Mouse (Mus musculus) forebrain, embryonic 12.5 days (tissue): ENCODE measurements at regions not wholly inside any gene's neighbourhood (a gene's known extent, or its start where the extent isn't known, plus 50 kb on each side); places are given as distances from the start of the nearest gene placed in this dataset.
A peak's percentile ranks its signal among the peaks of the same experiment; 100 is the strongest.

Experiments
- ATAC-seq: fragments of 200-750 bp; cut with Nextera tagmentation; 2 replicates; pipeline ENCODE4 v1.8.0; 2017; ENCODE audit warnings: moderate TSS enrichment; ENCODE audit not compliant: low FRiP score
- H3K27ac ChIP-seq: fragments of 300-500 bp; sonication (generic); 2 replicates; pipeline ENCODE4 v1.5.1; 2016; ENCODE audit warnings: mild to moderate bottlenecking
- H3K27me3 ChIP-seq: fragments of 300-500 bp; sonication (generic); 2 replicates; pipeline ENCODE4 v1.6.1; 2016; ENCODE audit warnings: mild to moderate bottlenecking
- H3K36me3 ChIP-seq: fragments of 300-500 bp; sonication (generic); replicated peaks from 2 replicates; pipeline ENCODE4 v1.6.1; 2016; ENCODE audit warnings: mild to moderate bottlenecking
- H3K4me1 ChIP-seq: fragments of 300-500 bp; sonication (generic); 2 replicates; pipeline ENCODE4 v1.6.1; 2016
- H3K4me2 ChIP-seq: fragments of 300-500 bp; sonication (generic); 2 replicates; pipeline ENCODE4 v1.6.1; 2016; ENCODE audit warnings: mild to moderate bottlenecking, moderate library complexity
- H3K4me3 ChIP-seq: fragments of 300-500 bp; sonication (generic); replicated peaks from 2 replicates; pipeline ENCODE4 v1.5.1; 2016; ENCODE audit warnings: mild to moderate bottlenecking
- H3K9ac ChIP-seq: fragments of 300-500 bp; sonication (generic); 2 replicates; pipeline ENCODE4 v1.6.1; 2016; ENCODE audit warnings: mild to moderate bottlenecking
- H3K9me3 ChIP-seq: fragments of 300-500 bp; sonication (generic); 2 replicates; pipeline ENCODE4 v1.6.1; 2016
- WGBS: fragments of 180-500 bp; shearing (Covaris S2); methylation state at CpG from one replicate; pipeline ENCODE4 v1.1.7; 2016; 5-methylcytosine and 5-hydroxymethylcytosine counted together

DNA sequence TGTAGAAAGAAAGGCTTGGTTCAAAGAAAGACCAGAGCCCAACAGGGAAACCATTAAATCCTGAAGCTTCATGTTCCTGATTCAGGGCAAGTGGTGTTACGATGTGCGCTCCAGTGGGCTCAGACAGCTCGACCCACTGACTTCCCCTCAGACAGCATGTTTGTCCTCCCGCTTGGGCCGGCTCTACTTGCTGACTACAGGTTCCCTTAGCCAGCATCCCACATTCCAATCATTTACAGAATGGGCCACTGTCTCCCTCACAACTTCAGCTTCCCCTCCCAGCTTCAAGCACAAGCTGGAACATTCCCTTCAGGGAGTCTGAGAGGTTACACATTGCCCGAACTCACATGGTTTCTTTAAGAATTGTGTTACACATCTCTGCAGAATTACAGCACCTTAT lies 372.7 kb upstream of the Cdh4 start:
- Histone ChIP-seq H3K27me3 (no peaks in the 10 kb centered on the region; the same call in 1 of the 2 replicates), H3K9ac (no peak overlapping the region), H3K27ac (no peak overlapping the region), H3K36me3 (no peaks in the 10 kb centered on the region), H3K4me3 (no peak overlapping the region), H3K4me1 (peaks cover 8% of the 10 kb centered on the region; the same call in 1 of the 2 replicates), H3K4me2 (no peak overlapping the region), H3K9me3 (no peaks in the 10 kb centered on the region)
- no peak for ATAC-seq
- 88% methylated on average over 6 of the region's 6 CpGs for WGBS

DNA sequence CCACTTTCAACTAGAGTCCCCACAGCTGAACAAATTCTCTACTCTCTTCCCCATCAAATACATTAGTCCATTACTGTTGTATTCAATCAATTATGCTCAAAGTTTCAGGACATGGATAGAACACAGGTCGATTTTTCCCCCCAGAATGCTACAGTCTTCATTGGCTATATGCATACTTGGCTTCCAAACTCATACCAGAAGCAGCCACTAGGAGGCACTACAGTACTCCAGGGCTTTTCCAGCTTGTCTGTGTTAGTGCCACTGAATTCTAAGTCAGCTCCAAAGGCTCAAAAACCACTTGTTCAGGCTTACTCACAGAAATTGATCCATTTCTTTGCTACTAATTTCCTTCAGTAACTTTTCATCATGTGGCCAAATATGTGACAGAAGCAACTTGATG lies 371.9 kb upstream of the Cdh4 start:
- H3K27ac ChIP-seq: no peak overlapping the region
- no peaks in the 10 kb centered on the region for H3K36me3 ChIP-seq
- H3K9me3 ChIP-seq: no peaks in the 10 kb centered on the region
- H3K4me1 ChIP-seq: 0 out of 2 replicates have a peak, but pooled peaks cover 1% of the 10 kb centered on the region
- H3K4me3 ChIP-seq: no peak overlapping the region
- no peak overlapping the region for H3K9ac ChIP-seq
- H3K4me2 ChIP-seq: no peak overlapping the region
- no peak for ATAC-seq
- 55% methylated on average over 1 of the region's 1 CpGs for WGBS
- no peaks in the 10 kb centered on the region; the same call in 1 of the 2 replicates for H3K27me3 ChIP-seq

DNA sequence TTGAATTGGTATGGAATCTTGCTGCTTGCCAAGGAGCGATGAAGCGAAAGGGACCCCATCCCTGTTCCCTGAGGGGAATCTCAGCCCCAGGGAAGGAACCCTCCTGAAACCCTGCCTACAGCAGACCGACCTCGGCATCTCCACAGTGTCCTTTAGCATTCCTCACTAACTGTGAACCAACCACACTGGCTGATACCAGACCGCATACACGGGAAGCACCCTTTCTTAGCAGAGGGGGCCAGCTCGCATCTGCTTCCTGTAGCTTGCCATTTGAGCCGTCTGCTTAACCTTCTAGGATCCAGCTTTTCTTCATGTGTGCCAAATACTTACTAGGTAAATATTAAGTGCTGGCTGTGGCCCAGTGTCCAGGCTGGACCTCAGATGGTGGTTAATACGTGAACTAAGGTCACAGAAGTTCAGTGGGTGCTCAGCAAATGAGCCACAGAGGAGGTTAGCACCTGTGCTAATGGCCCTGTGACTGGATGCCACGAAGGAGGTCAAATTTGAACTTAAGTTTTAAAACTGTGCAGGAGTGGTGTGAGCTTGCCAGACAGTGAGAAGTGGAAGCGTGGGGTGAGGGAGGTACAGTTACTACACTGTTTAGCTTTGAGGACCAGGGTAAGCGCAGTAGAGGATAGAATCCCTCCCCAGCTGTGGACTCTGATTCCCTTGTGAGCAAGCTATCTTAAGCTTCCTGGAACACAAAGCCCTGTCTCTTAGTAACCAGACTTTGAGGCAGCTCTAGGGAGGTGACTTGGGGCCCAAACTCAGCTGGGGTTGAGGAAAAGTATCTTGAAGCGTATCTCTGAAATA lies 361.6 kb upstream of the Cdh4 start:
- WGBS: 73% methylated on average over 13 of the region's 13 CpGs
- Histone ChIP-seq H3K27me3 (no peaks in the 10 kb centered on the region; the same call in 1 of the 2 replicates), H3K4me3 (no peak overlapping the region), H3K36me3 (no peaks in the 10 kb centered on the region), H3K27ac (no peak overlapping the region), H3K9me3 (no peaks in the 10 kb centered on the region), H3K4me2 (no peak overlapping the region), H3K9ac (no peak overlapping the region), H3K4me1 (no peaks in the 10 kb centered on the region; the same call in 1 of the 2 replicates)
- ATAC-seq: no peak

DNA sequence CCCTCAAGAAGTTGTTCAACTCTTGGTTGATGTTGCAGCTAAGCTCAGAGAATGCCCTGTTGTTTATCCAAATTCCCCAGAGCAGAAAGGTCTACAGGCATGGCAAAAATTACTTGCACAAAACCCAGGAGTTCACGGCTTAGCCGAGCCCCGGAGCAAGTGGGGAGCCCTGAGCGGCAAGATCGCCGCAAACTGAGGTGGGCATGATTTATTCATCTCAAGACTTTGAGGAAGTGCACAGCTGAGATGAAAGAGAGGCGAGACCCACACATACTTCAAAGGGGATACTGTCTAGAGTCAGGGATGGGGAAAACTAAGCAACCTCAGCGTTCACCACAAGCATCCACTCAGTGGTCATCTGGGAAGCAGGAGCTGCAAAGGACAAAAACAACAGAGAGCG lies 355.3 kb upstream of the Cdh4 start:
- Histone ChIP-seq H3K4me3 (no peak overlapping the region), H3K4me1 (no peaks in the 10 kb centered on the region), H3K4me2 (no peak overlapping the region), H3K9ac (no peak overlapping the region), H3K27ac (no peak overlapping the region), H3K9me3 (no peaks in the 10 kb centered on the region), H3K36me3 (no peaks in the 10 kb centered on the region), H3K27me3 (no peaks in the 10 kb centered on the region; the same call in 1 of the 2 replicates)
- WGBS: 90% methylated on average over 9 of the region's 9 CpGs
- ATAC-seq: no peak

DNA sequence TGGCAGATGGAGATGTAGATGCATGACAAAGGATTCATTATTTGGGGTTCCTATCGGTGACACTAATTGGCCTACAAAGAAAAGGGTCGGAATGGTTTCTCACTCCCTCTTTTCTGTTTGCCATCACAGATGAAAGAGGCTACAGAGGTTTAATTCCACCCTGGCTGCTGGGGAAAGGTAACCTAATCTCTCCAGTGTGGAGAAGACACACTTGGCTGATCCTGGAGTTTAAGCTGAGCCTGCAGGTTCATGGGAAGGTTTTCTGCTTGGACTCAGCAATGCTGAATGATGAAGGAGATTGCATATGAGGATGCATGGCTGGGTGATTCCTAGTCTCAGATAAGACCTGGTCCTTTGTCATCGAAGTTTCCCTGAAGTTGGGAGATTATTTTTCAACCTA lies 350.8 kb upstream of the Cdh4 start:
- Histone ChIP-seq H3K36me3 (no peaks in the 10 kb centered on the region), H3K4me3 (no peak overlapping the region), H3K27me3 (no peaks in the 10 kb centered on the region), H3K27ac (no peak overlapping the region), H3K9me3 (no peaks in the 10 kb centered on the region), H3K4me1 (peaks cover 10% of the 10 kb centered on the region), H3K4me2 (no peak overlapping the region), H3K9ac (no peak overlapping the region)
- WGBS: 34% methylated on average over 3 of the region's 3 CpGs
- ATAC-seq: no peak

DNA sequence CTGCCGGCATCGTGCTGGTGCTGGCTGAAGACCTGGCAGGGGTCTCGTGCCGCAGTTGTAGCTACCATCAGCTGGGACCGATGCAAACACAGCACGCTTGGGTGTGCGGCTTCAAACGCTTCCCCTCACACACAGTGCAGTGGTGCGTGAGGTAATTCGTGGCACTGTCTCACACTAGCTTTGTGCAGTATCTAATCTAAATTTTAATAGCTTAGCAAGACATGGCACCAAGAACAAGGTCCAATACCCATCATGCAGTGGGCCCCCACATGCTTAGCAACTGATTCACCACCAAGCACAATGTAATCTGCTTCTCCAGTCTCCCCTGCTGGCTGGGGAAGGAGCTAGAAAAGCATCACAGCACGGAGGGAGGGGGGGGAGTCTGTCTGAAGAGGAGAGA lies 348.2 kb upstream of the Cdh4 start:
- H3K4me2 ChIP-seq: peak overlapping the region; percentile 17; the same call in 1 of the 2 replicates
- no peaks in the 10 kb centered on the region for H3K9me3 ChIP-seq
- no peaks in the 10 kb centered on the region for H3K36me3 ChIP-seq
- H3K27ac ChIP-seq: peak overlapping the region; percentile 36; the same call in 1 of the 2 replicates
- H3K9ac ChIP-seq: no peak overlapping the region
- peaks cover 10% of the 10 kb centered on the region for H3K4me1 ChIP-seq
- ATAC-seq: peak; percentile 91
- H3K4me3 ChIP-seq: no peak overlapping the region
- no peaks in the 10 kb centered on the region for H3K27me3 ChIP-seq
- 37% methylated on average over 11 of the region's 11 CpGs for WGBS

DNA sequence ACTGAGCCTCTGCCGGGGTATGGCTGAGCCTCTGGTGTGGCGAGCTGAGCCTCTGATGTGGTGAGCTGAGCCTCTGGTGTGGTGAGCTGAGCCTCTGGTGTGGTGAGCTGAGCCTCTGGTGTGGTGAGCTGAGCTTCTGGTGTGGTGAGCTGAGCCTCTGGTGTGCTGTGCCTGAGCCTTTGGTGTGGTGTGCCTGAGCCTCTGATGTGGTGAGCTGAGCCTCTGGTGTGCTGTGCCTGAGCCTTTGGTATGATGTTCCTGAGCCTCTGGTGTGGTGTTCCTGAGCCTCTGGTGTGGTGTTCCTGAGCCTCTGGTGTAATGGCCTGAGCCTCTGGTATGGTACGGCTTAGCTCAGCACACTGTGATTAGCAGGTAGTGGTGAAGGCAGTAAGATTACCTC lies 346.2 kb upstream of the Cdh4 start:
- Histone ChIP-seq H3K4me2 (no peak overlapping the region), H3K36me3 (no peaks in the 10 kb centered on the region), H3K27me3 (no peaks in the 10 kb centered on the region), H3K9me3 (no peaks in the 10 kb centered on the region), H3K9ac (no peak overlapping the region), H3K27ac (no peak overlapping the region), H3K4me1 (peaks cover 10% of the 10 kb centered on the region), H3K4me3 (no peak overlapping the region)
- WGBS: 94% methylated on average over 3 of the region's 3 CpGs
- ATAC-seq: no peak

DNA sequence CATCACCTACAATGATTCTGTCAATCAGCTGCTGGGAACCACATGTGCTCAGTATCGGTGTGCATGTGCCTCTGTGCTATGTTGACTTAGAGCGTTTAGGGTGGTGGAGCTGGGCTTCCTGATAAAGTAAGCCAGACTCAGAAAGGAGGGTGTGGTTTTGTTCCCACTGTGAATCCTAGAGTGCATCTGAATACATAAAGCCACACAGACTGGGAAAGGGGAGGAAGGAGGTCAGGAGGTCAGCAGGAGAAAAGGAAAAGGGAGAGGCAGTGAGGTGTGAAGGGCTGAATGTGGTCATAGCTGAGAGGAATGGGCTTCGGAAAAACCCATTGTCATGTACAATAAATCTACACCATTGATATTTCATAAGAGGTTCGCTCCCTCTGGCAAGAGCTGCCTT lies 345.4 kb upstream of the Cdh4 start:
- no peak for ATAC-seq
- Histone ChIP-seq H3K4me2 (no peak overlapping the region), H3K27ac (no peak overlapping the region), H3K36me3 (no peaks in the 10 kb centered on the region), H3K9me3 (no peaks in the 10 kb centered on the region), H3K4me1 (peaks cover 10% of the 10 kb centered on the region), H3K4me3 (no peak overlapping the region), H3K27me3 (no peaks in the 10 kb centered on the region), H3K9ac (no peak overlapping the region)
- WGBS: 34% methylated on average over 4 of the region's 4 CpGs

DNA sequence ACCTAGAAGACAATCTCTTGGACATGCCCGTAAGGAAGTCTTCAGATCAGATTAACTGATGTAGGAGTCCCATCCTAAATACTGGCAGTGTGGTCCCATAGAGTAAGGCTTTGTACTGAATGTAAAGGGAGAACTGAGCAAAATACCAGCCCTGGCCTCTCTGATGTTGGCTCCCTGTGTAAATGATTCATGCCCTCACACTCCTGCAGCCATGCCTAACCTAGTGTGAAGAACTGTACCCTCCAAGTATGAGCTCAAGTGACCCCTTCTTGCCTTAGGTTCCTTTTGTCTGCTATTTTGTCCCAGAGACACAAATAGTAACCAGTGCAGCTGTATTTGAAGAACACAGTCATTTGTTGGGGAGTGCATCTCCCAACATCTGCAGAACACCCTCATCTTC lies 342.4 kb upstream of the Cdh4 start:
- no peak overlapping the region for H3K27ac ChIP-seq
- H3K4me3 ChIP-seq: no peak overlapping the region
- no peaks in the 10 kb centered on the region for H3K27me3 ChIP-seq
- WGBS: 95% methylated on average over 1 of the region's 1 CpGs
- no peak overlapping the region for H3K4me2 ChIP-seq
- no peak for ATAC-seq
- H3K4me1 ChIP-seq: no peaks in the 10 kb centered on the region
- H3K36me3 ChIP-seq: no peaks in the 10 kb centered on the region
- no peaks in the 10 kb centered on the region for H3K9me3 ChIP-seq
- no peak overlapping the region for H3K9ac ChIP-seq

DNA sequence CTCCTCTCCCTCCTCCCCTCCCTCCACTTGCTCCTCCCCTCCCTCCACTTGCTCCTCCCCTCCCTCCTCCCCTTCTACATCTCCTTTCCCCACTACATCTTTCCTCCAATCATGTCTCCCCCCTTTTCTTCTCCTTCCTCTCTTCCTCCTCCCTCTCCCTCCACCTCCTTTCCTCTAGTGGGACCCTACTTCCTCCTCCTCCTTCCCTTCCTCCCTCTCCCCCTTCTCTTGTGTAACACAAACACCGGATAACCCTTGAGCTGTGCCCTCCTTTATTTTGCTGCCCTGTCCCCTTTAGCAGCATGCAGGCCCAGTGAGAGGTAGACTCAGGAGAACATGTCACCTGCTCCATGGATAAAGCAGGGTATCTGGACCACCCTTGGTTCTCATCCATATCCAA lies 339.1 kb upstream of the Cdh4 start:
- no peak for ATAC-seq
- Histone ChIP-seq H3K27me3 (no peaks in the 10 kb centered on the region), H3K4me3 (no peak overlapping the region), H3K27ac (no peak overlapping the region), H3K4me1 (no peaks in the 10 kb centered on the region), H3K4me2 (no peak overlapping the region), H3K36me3 (no peaks in the 10 kb centered on the region), H3K9ac (no peak overlapping the region), H3K9me3 (no peaks in the 10 kb centered on the region)
- 86% methylated on average over 1 of the region's 1 CpGs for WGBS

DNA sequence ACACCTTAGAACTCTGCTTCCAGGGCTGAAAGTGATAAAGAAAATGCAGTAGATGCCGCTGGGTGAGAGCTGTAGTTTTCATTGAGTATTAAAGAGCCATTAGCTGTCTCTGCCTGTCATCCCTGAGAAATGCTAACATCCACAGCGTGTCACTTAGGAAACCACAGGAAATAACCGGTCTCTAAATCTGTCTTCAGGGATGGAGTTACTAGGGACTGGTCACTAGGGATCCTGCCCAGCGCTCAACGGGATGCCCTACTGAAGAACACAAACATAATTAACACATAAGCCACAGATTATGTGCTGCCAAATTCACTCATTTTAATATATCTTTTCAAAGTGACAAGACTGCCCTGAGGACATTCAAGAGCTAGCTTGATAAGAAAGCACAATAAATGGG lies 329.3 kb upstream of the Cdh4 start:
- no peak overlapping the region for H3K27ac ChIP-seq
- peaks cover 22% of the 10 kb centered on the region for H3K27me3 ChIP-seq
- H3K4me1 ChIP-seq: peaks cover 8% of the 10 kb centered on the region; the same call in 1 of the 2 replicates
- H3K9ac ChIP-seq: no peak overlapping the region
- H3K4me3 ChIP-seq: no peak overlapping the region
- no peak overlapping the region for H3K4me2 ChIP-seq
- no peak for ATAC-seq
- WGBS: 58% methylated on average over 5 of the region's 5 CpGs
- no peaks in the 10 kb centered on the region for H3K9me3 ChIP-seq
- no peaks in the 10 kb centered on the region for H3K36me3 ChIP-seq

DNA sequence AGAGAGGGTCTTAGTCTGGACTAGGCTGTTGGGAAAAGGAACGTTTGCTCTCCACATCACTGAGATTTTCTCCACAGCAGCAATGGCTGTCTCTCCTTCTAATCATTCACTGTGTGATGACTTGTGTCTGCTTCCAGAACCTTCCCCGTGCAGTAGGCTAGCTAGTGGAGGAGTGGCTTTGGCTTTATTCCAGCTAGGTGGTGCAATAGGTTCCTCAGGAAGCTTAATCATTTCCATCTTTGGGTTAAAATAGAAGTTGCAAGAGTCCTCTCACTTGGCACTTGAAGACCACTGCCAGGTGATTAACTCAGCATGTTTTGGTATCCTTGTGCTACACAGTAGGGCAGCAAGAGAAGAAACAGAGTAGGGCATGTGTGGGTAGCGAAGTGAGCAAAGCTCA lies 314.2 kb upstream of the Cdh4 start:
- Histone ChIP-seq H3K36me3 (no peaks in the 10 kb centered on the region), H3K27me3 (no peaks in the 10 kb centered on the region), H3K4me2 (no peak overlapping the region), H3K4me1 (no peaks in the 10 kb centered on the region), H3K4me3 (no peak overlapping the region), H3K27ac (no peak overlapping the region), H3K9ac (no peak overlapping the region), H3K9me3 (no peaks in the 10 kb centered on the region)
- 89% methylated on average over 3 of the region's 3 CpGs for WGBS
- no peak for ATAC-seq

DNA sequence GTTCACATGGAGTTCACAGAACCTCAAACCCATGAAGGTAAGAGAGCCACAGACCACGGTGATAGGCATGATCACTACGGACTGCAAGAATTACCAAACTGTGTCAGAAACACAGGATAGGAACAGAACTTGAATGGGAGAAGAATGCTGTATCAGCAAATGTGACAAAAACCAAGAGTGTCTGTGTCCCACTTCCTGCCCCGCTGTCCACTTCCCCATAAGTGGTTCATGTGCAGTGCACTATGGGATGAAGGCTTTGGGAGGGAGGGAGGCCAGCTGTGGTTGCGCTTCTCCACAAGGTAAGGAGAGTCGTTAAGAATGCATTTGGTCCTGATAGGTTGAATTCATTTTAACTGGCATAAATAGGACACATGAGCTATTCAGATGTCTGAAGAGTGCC lies 313.8 kb upstream of the Cdh4 start:
- Histone ChIP-seq H3K4me2 (no peak overlapping the region), H3K9ac (no peak overlapping the region), H3K4me1 (no peaks in the 10 kb centered on the region), H3K9me3 (no peaks in the 10 kb centered on the region), H3K4me3 (no peak overlapping the region), H3K36me3 (no peaks in the 10 kb centered on the region), H3K27me3 (no peaks in the 10 kb centered on the region), H3K27ac (no peak overlapping the region)
- ATAC-seq: no peak
- 89% methylated on average over 5 of the region's 5 CpGs for WGBS
